Mouse (Mus musculus) kidney, postnatal 10 days (tissue): ENCODE data around the gene Gm21732.
"Not testable (repeated sequence)": the region's sequence is repeated elsewhere in the genome, so short reads cannot be mapped to it uniquely, and the experiment has no call there.

Experiments
- DNase-seq: peaks from one replicate; pipeline ENCODE4 v3.0.0; 2021; ENCODE audit warnings: mixed read lengths

Gm21732 gene

DNA sequence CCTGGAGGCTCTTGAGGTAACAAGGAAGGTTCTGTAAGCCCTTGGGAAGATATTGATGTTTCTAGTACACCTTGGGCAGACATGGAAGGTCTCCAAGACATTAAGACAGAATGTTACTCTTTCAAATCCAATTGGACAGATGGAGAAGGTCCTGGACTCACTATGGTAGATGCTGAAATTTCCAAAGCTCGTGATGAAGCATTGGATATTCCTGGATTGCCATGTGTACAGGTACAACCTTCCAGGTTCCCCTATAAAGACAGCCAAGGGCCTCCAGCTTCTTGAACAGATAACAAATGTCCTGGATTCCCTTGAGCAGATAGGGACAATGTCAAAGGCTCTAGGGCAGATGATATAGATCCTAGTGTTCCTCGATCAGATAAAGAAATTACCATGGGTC lies at the start of gene Gm21732:
Gene Gm21732, minus strand, starts transcription at position 101 of the 400 bp plus-strand sequence.
- DNase-seq = not testable (repeated sequence)
